ENCODE assay signal across 9 mouse cellular contexts in genomic region chr10:77221108-77221507, GRCm38 (mm10). TPM values are rescaled to one million over a fixed set of nuclear protein-coding genes. Genes with fewer than 3 reads are reported as not detected.
DNase-seq lines count a peak whose midpoint lies in the region; ATAC-seq lines count a peak whose summit lies in the region.
"Had no signal": no experiment of that assay in that cellular context is flagged by ENCODE, and none has a peak within 500 bp of the region (broad histone marks: within the 10 kb centered on the region; RNA-seq: fewer than 3 reads in every experiment).

No protein-coding gene starts in this region.

- no peak overlapping the region for H3K9ac ChIP-seq in intestine, embryonic 15.5 days
- H3K9ac ChIP-seq: embryonic facial prominence, embryonic 13.5 days had no signal

- no peaks in the 10 kb centered on the region for H3K36me3 ChIP-seq in intestine, embryonic 15.5 days
- H3K36me3 ChIP-seq in limb, embryonic 10.5 days: no peaks in the 10 kb centered on the region
- H3K36me3 ChIP-seq: embryonic facial prominence, embryonic 13.5 days had no signal

- peak; percentile 88 for DNase-seq in MEL-GATA-1-ER (ENCODE audit: extremely low read depth, low read depth)
- peak; percentile 41 for DNase-seq in lung, postnatal 14 days
- no peak for DNase-seq in thymus, adult 18-20 months
- DNase-seq in limb, embryonic 10.5 days (ENCODE audit: low spot score): no peak
- no peak for DNase-seq in adrenal gland, postnatal 25 days
- DNase-seq in ovary, postnatal 36 days (ENCODE audit: low spot score): no peak

- H3K9me3 ChIP-seq in intestine, embryonic 15.5 days: no peaks in the 10 kb centered on the region
- H3K9me3 ChIP-seq in limb, embryonic 10.5 days (replicated peaks): no peaks in the 10 kb centered on the region
- H3K9me3 ChIP-seq: embryonic facial prominence, embryonic 13.5 days had no signal

- WGBS in intestine, embryonic 15.5 days: 8% methylated on average over 11 of the region's 11 CpGs
- WGBS in limb, embryonic 10.5 days: 60% methylated on average over 11 of the region's 11 CpGs

- ATAC-seq in erythroblast, adult 5-6 weeks (replicated peaks; ENCODE audit: low FRiP score, poor library complexity, severe bottlenecking): peak; percentile 85
- ATAC-seq in intestine, embryonic 15.5 days: peak; percentile 81

- H3K27ac ChIP-seq in intestine, embryonic 15.5 days: peak overlapping the region; percentile 49
- H3K27ac ChIP-seq in limb, embryonic 10.5 days: no peak overlapping the region
- H3K27ac ChIP-seq: embryonic facial prominence, embryonic 13.5 days had no signal

- no peaks in the 10 kb centered on the region for H3K27me3 ChIP-seq in intestine, embryonic 15.5 days (replicated peaks)
- H3K27me3 ChIP-seq in limb, embryonic 10.5 days (ENCODE audit: low read depth, poor library complexity, severe bottlenecking): no peaks in the 10 kb centered on the region
- H3K27me3 ChIP-seq: embryonic facial prominence, embryonic 13.5 days had no signal

- peaks cover 13% of the 10 kb centered on the region for H3K4me1 ChIP-seq in intestine, embryonic 15.5 days (replicated peaks)
- peaks cover 4% of the 10 kb centered on the region for H3K4me1 ChIP-seq in limb, embryonic 10.5 days
- H3K4me1 ChIP-seq: embryonic facial prominence, embryonic 13.5 days had no signal

- no peak overlapping the region for H3K4me2 ChIP-seq in intestine, embryonic 15.5 days (replicated peaks)
- H3K4me2 ChIP-seq: embryonic facial prominence, embryonic 13.5 days had no signal

- H3K4me3 ChIP-seq in intestine, embryonic 15.5 days (replicated peaks): no peak overlapping the region
- H3K4me3 ChIP-seq in limb, embryonic 10.5 days: no peak overlapping the region
- H3K4me3 ChIP-seq: embryonic facial prominence, embryonic 13.5 days had no signal

RNA-seq across cellular contexts. Expression of gene Pofut2, which starts 37.9 kb away (rescaled TPM):
- 0.77 and 2.9 TPM in 2 replicates for total RNA-seq in erythroblast, adult 5-6 weeks (2015; ENCODE audit: low replicate concordance)
- total RNA-seq in erythroblast, adult 5-6 weeks (2017; ENCODE audit: low replicate concordance): 2.0 and 3.4 TPM in 2 replicates
- polyA plus RNA-seq in intestine, embryonic 15.5 days (2015; fragmentation: Nextera tagmentation; extraction: Ambion mirVana): 96.7 and 104 TPM in 2 replicates
- polyA plus RNA-seq in limb, embryonic 10.5 days (2016; fragmentation: Nextera tagmentation; extraction: Ambion mirVana): 72.9 and 83.3 TPM in 2 replicates
- total RNA-seq in adrenal gland, postnatal 25 days (2021): 69.1 and 75.7 TPM in 2 replicates

RNA-seq across cellular contexts. Expression of gene Col18a1, which starts 54.8 kb away (rescaled TPM):
- not detected in 2 replicates for total RNA-seq in erythroblast, adult 5-6 weeks (2015; ENCODE audit: low replicate concordance)
- under 0.01 TPM in 1 of 2 replicates, not detected in the other for total RNA-seq in erythroblast, adult 5-6 weeks (2017; ENCODE audit: low replicate concordance)
- 59.5 and 59.7 TPM in 2 replicates for polyA plus RNA-seq in intestine, embryonic 15.5 days (2015; fragmentation: Nextera tagmentation; extraction: Ambion mirVana)
- 149 and 159 TPM in 2 replicates for polyA plus RNA-seq in limb, embryonic 10.5 days (2016; fragmentation: Nextera tagmentation; extraction: Ambion mirVana)
- 26.1 and 29.6 TPM in 2 replicates for total RNA-seq in adrenal gland, postnatal 25 days (2021)

Comparison
In these comparisons a context has a peak if more than half of its experiments do, and no peak if none do; other contexts are left out.
1. DNase-seq: peak in MEL-GATA-1-ER (single experiment) and lung, postnatal 14 days (single experiment); none in thymus, adult 18-20 months (0 of 2), limb, embryonic 10.5 days (single experiment), adrenal gland, postnatal 25 days (single experiment) and ovary, postnatal 36 days (single experiment).
2. RNA of gene Pofut2, which starts 37.9 kb away (total RNA-seq): 69.1 to 75.7 TPM in adrenal gland, postnatal 25 days; 0.77 to 3.4 TPM in erythroblast, adult 5-6 weeks; every median in the first group is over 10 times any median in the second.
3. RNA of gene Col18a1, which starts 54.8 kb away (total RNA-seq): 26.1 to 29.6 TPM in adrenal gland, postnatal 25 days; under 0.01 TPM in erythroblast, adult 5-6 weeks; every median in the first group is over 10 times any median in the second.